ENCODE assay signal across 8 mouse cellular contexts in genomic region chr9:15493925-15494558, GRCm38 (mm10). TPM values are rescaled to one million over a fixed set of nuclear protein-coding genes. Genes with fewer than 3 reads are reported as not detected.
DNase-seq lines count a peak whose midpoint lies in the region; ATAC-seq and TF ChIP-seq lines count a peak whose summit lies in the region.

No protein-coding gene starts in this region.

- H3K4me2 ChIP-seq in heart, embryonic 14.5 days (ENCODE audit: low read length) = peak overlapping the region; percentile 96
- H3K4me2 ChIP-seq in kidney, postnatal 0 days (ENCODE audit: low read length) = peak overlapping the region; percentile 82
- peak overlapping the region; percentile 92 for H3K4me2 ChIP-seq in liver, embryonic 12.5 days
- peak overlapping the region; percentile 79 for H3K4me2 ChIP-seq in myocyte (ENCODE audit: low read depth)
- peak overlapping the region; percentile 77 for H3K4me2 ChIP-seq in stomach, embryonic 15.5 days

- peak; percentile 50 for TF ChIP-seq CTCF in embryonic fibroblast, embryonic 13.5 days (IDR thresholded peaks at IDR 0.05; ENCODE audit: borderline replicate concordance, insufficient read depth, low read length)
- TF ChIP-seq CTCF in kidney, postnatal 0 days (IDR thresholded peaks at IDR 0.05; ENCODE audit: low read depth) = peak; percentile 62

- 5% methylated on average over 30 of the region's 37 CpGs for WGBS in heart, embryonic 14.5 days
- whole genome bisulfite sequencing in kidney, postnatal 0 days = 3% methylated on average over 37 of the region's 37 CpGs
- WGBS in liver, embryonic 12.5 days (ENCODE audit: insufficient replicate concordance) = 4% methylated on average over 37 of the region's 37 CpGs
- 4% methylated on average over 35 of the region's 37 CpGs for WGBS in stomach, embryonic 15.5 days

- no peak overlapping the region for H3K27ac ChIP-seq in embryonic fibroblast, embryonic 13.5 days (ENCODE audit: insufficient read depth, low read length)
- peak overlapping the region in 1 of 2 experiments; percentile 37; a peak in 1 of 4 replicates for H3K27ac ChIP-seq in heart, embryonic 14.5 days (replicated peaks in 1 of 2; ENCODE audit: control insufficient read depth in 1 of 2, insufficient read depth in 1 of 2, low read depth in 2 of 2, low read length in 2 of 2)
- peak overlapping the region; percentile 88 for H3K27ac ChIP-seq in kidney, postnatal 0 days
- peak overlapping the region; percentile 70 for H3K27ac ChIP-seq in liver, embryonic 12.5 days
- H3K27ac ChIP-seq in stomach, embryonic 15.5 days = peak overlapping the region; percentile 73

- no peaks in the 10 kb centered on the region for H3K9me3 ChIP-seq in heart, embryonic 14.5 days (ENCODE audit: control insufficient read depth, low read length)
- H3K9me3 ChIP-seq in kidney, postnatal 0 days (replicated peaks; ENCODE audit: low read length) = no peaks in the 10 kb centered on the region
- no peaks in the 10 kb centered on the region for H3K9me3 ChIP-seq in liver, embryonic 12.5 days (replicated peaks)
- no peaks in the 10 kb centered on the region for H3K9me3 ChIP-seq in stomach, embryonic 15.5 days

- peak overlapping the region; percentile 90 for H3K9ac ChIP-seq in heart, embryonic 14.5 days (ENCODE audit: low read length)
- H3K9ac ChIP-seq in kidney, postnatal 0 days (ENCODE audit: low read depth, low read length) = peak overlapping the region; percentile 92
- peak overlapping the region; percentile 83 for H3K9ac ChIP-seq in liver, embryonic 12.5 days
- H3K9ac ChIP-seq in stomach, embryonic 15.5 days = peak overlapping the region; percentile 75; the same call in 1 of the 2 replicates

- H3ac ChIP-seq in myocyte (ENCODE audit: control insufficient read depth, insufficient read length) = peak overlapping the region; percentile 47

- peaks cover 9% of the 10 kb centered on the region for H3K4me1 ChIP-seq in embryonic fibroblast, embryonic 13.5 days (ENCODE audit: control insufficient read depth, insufficient read depth, low read length)
- H3K4me1 ChIP-seq in heart, embryonic 14.5 days (ENCODE audit: control insufficient read depth in 2 of 2, insufficient read depth in 2 of 2, low read length in 2 of 2) = peaks cover 9 to 25% of the 10 kb centered on the region in 2 experiments
- peaks cover 20% of the 10 kb centered on the region for H3K4me1 ChIP-seq in kidney, postnatal 0 days (replicated peaks; ENCODE audit: insufficient read depth, low read length)
- peaks cover 41% of the 10 kb centered on the region for H3K4me1 ChIP-seq in liver, embryonic 12.5 days
- peaks cover 17% of the 10 kb centered on the region for H3K4me1 ChIP-seq in stomach, embryonic 15.5 days

- no peaks in the 10 kb centered on the region for H3K36me3 ChIP-seq in heart, embryonic 14.5 days (ENCODE audit: control insufficient read depth, insufficient read depth, low read length)
- no peaks in the 10 kb centered on the region for H3K36me3 ChIP-seq in kidney, postnatal 0 days (ENCODE audit: insufficient read depth, low read length)
- H3K36me3 ChIP-seq in liver, embryonic 12.5 days = no peaks in the 10 kb centered on the region
- H3K36me3 ChIP-seq in myocyte (ENCODE audit: control insufficient read depth, insufficient read depth) = no peaks in the 10 kb centered on the region
- H3K36me3 ChIP-seq in stomach, embryonic 15.5 days = no peaks in the 10 kb centered on the region

- H3K79me2 ChIP-seq in myocyte (ENCODE audit: control insufficient read depth, insufficient read depth) = no peaks in the 10 kb centered on the region

- DNase-seq in A20 (ENCODE audit: low read depth, low spot score) = peak; percentile 83
- DNase-seq in adrenal gland, postnatal 25 days = peak; percentile 69
- peak; percentile 89 for DNase-seq in kidney, postnatal 0 days (ENCODE audit: low spot score)

- TF ChIP-seq POLR2A in embryonic fibroblast, embryonic 13.5 days (IDR thresholded peaks at IDR 0.05; ENCODE audit: low read depth, low read length) = peak; percentile 71
- no peak for TF ChIP-seq POLR2A in myocyte (IDR thresholded peaks at IDR 0.05; ENCODE audit: insufficient read length, low read depth)

- peak overlapping the region; percentile 79 for H3K4me3 ChIP-seq in embryonic fibroblast, embryonic 13.5 days (ENCODE audit: insufficient read depth, low read length)
- H3K4me3 ChIP-seq in heart, embryonic 14.5 days (ENCODE audit: control insufficient read depth in 1 of 2, insufficient read depth in 1 of 2, low read depth in 1 of 2, low read length in 2 of 2) = peak overlapping the region; percentile 79 to 84
- H3K4me3 ChIP-seq in kidney, postnatal 0 days (replicated peaks; ENCODE audit: low read depth, low read length) = peak overlapping the region; percentile 82
- H3K4me3 ChIP-seq in liver, embryonic 12.5 days = peak overlapping the region; percentile 73
- peak overlapping the region; percentile 25 for H3K4me3 ChIP-seq in myocyte
- H3K4me3 ChIP-seq in stomach, embryonic 15.5 days (replicated peaks) = peak overlapping the region; percentile 68

- peak; percentile 61 for ATAC-seq in heart, embryonic 14.5 days (ENCODE audit: insufficient number of reproducible peaks, insufficient read depth, low FRiP score, low read depth)
- peak; percentile 64 for ATAC-seq in kidney, postnatal 0 days (replicated peaks; ENCODE audit: low FRiP score, low read depth)
- ATAC-seq in liver, embryonic 12.5 days = peak; percentile 59
- peak; percentile 56 for ATAC-seq in stomach, embryonic 15.5 days (ENCODE audit: insufficient read depth, low FRiP score, low read depth)

- peaks cover 3% of the 10 kb centered on the region; the same call in 1 of the 2 replicates for H3K27me3 ChIP-seq in heart, embryonic 14.5 days (ENCODE audit: control insufficient read depth, insufficient read depth, low read length)
- H3K27me3 ChIP-seq in kidney, postnatal 0 days (ENCODE audit: insufficient read depth, low read length) = no peaks in the 10 kb centered on the region
- peaks cover 9% of the 10 kb centered on the region; the same call in 1 of the 2 replicates for H3K27me3 ChIP-seq in liver, embryonic 12.5 days (replicated peaks)
- no peaks in the 10 kb centered on the region for H3K27me3 ChIP-seq in myocyte (ENCODE audit: control insufficient read depth, insufficient read depth, insufficient read length)
- H3K27me3 ChIP-seq in stomach, embryonic 15.5 days (replicated peaks) = no peaks in the 10 kb centered on the region

TF ChIP-seq in myocyte, 11 proteins besides CTCF, POLR2A, EP300 and RAD21:
- TF ChIP-seq USF1 (IDR thresholded peaks at IDR 0.05; ENCODE audit: low read depth) (no peak), SRF (IDR thresholded peaks at IDR 0.05; ENCODE audit: control insufficient read depth, insufficient read length, low read depth) (no peak), REST (IDR thresholded peaks at IDR 0.05; ENCODE audit: insufficient read depth, insufficient read length) (no peak), TCF3 (IDR thresholded peaks at IDR 0.05; ENCODE audit: insufficient read length, low read depth) (no peak), POLR2AphosphoS2 (IDR thresholded peaks at IDR 0.05; ENCODE audit: insufficient read length, low read depth) (no peak)

RNA-seq across cellular contexts. Expression of gene Smco4, which starts 0.8 kb away (rescaled TPM):
- 26.6 and 32.0 TPM in 2 replicates for total RNA-seq in adrenal gland, postnatal 25 days (2021)
- 16.7 and 19.3 TPM in 2 replicates for polyA plus RNA-seq in embryonic fibroblast, embryonic 13.5 days (2011; ENCODE audit: insufficient read length, low read depth, missing spikeins)
- polyA plus RNA-seq in heart, embryonic 14.5 days (2014; fragmentation: Nextera tagmentation; extraction: Ambion mirVana) = 2.1 and 2.8 TPM in 2 replicates
- polyA plus RNA-seq in kidney, postnatal 0 days (2015; fragmentation: Nextera tagmentation; extraction: Ambion mirVana) = 3.7 and 3.9 TPM in 2 replicates
- 1.1 and 1.6 TPM in 2 replicates for polyA plus RNA-seq in liver, embryonic 12.5 days (2016; fragmentation: Nextera tagmentation; extraction: Ambion mirVana)
- 10.5 TPM for polyA plus RNA-seq in myocyte (2012; fragmentation: generic; extraction: Trizol)
- polyA plus RNA-seq in stomach, embryonic 15.5 days (2015; fragmentation: Nextera tagmentation; extraction: Ambion mirVana) = 4.1 and 4.9 TPM in 2 replicates

Comparison
In these comparisons a context has a peak if more than half of its experiments do, and no peak if none do; other contexts are left out.
1. H3K4me3 ChIP-seq: peak in every context shown above with its lines; median percentile 82 in kidney, postnatal 0 days; 82 in heart, embryonic 14.5 days; 79 in embryonic fibroblast, embryonic 13.5 days; 73 in liver, embryonic 12.5 days; 68 in stomach, embryonic 15.5 days; 25 in myocyte.